Mouse (Mus musculus) embryo, embryonic 11.5 days (tissue): Measurements from ENCODE around the gene Gins3.
"Not testable (repeated sequence)": the region's sequence is repeated elsewhere in the genome, so short reads cannot be mapped to it uniquely, and the experiment has no call there.

Source experiments
- DNase-seq: peaks from one replicate; pipeline ENCODE4 v3.0.0-alpha.2; 2012; ENCODE audit warnings: low read depth, low spot score

Gins3 gene

GRCm38 (mm10) chr8:95648251-95648650 is 15.0 kb downstream of the Gins3 start:
- no peak for DNase-seq

GRCm38 (mm10) chr8:95653351-95653750 is 20.1 kb downstream of the Gins3 start:
- no peak for DNase-seq

- DNase-seq = no peak
Observed at GRCm38 (mm10) chr8:95655831-95656230, 22.6 kb downstream of the Gins3 start.

- DNase-seq = no peak
Observed at GRCm38 (mm10) chr8:95656316-95657002, 23.2 kb downstream of the Gins3 start.

GRCm38 (mm10) chr8:95657523-95657922 is 24.3 kb downstream of the Gins3 start:
- DNase-seq = no peak

GRCm38 (mm10) chr8:95660334-95660882 is 27.2 kb downstream of the Gins3 start:
- DNase-seq = no peak

- DNase-seq = no peak
Observed at GRCm38 (mm10) chr8:95661085-95661484, 27.8 kb downstream of the Gins3 start.

GRCm38 (mm10) chr8:95661575-95661974 is 28.3 kb downstream of the Gins3 start:
- no peak for DNase-seq

GRCm38 (mm10) chr8:95662885-95663598 is 29.8 kb downstream of the Gins3 start:
- no peak for DNase-seq

GRCm38 (mm10) chr8:95663599-95663949 is 30.3 kb downstream of the Gins3 start:
- DNase-seq = no peak

- not testable (repeated sequence) for DNase-seq
Observed at GRCm38 (mm10) chr8:95665813-95666452, 32.7 kb downstream of the Gins3 start.

GRCm38 (mm10) chr8:95668163-95668958 is 35.1 kb downstream of the Gins3 start:
- DNase-seq = no peak

- DNase-seq = no peak
Observed at GRCm38 (mm10) chr8:95669967-95670366, 36.7 kb downstream of the Gins3 start.

- DNase-seq = no peak
Observed at GRCm38 (mm10) chr8:95671861-95672260, 38.6 kb downstream of the Gins3 start.

- no peak for DNase-seq
Observed at GRCm38 (mm10) chr8:95672811-95673210, 39.6 kb downstream of the Gins3 start.

GRCm38 (mm10) chr8:95676631-95677030 is 43.4 kb downstream of the Gins3 start, which contains the start of gene Ndrg4:
Ndrg4 (plus strand) TSS chr8:95676980.
- no peak for DNase-seq

GRCm38 (mm10) chr8:95677591-95678023 is 44.4 kb downstream of the Gins3 start:
- DNase-seq = no peak

GRCm38 (mm10) chr8:95678024-95678611 is 44.9 kb downstream of the Gins3 start:
- no peak for DNase-seq

- no peak for DNase-seq
Observed at GRCm38 (mm10) chr8:95688073-95688672, 54.9 kb downstream of the Gins3 start.

- no peak for DNase-seq
Observed at GRCm38 (mm10) chr8:95690929-95691541, 57.8 kb downstream of the Gins3 start.
